18 mouse cellular contexts compared by ENCODE assay signal in genomic region chr6:83151721-83152120, GRCm38 (mm10). TPM values are rescaled to one million over a fixed set of nuclear protein-coding genes. Genes with fewer than 3 reads are reported as not detected.
DNase-seq lines count a peak whose midpoint lies in the region; ATAC-seq and TF ChIP-seq lines count a peak whose summit lies in the region.
"Had no signal": no experiment of that assay in that cellular context is flagged by ENCODE, and none has a peak within 500 bp of the region (broad histone marks: within the 10 kb centered on the region; RNA-seq: fewer than 3 reads in every experiment).

No protein-coding gene starts in this region.

- H3K4me2 ChIP-seq in heart, embryonic 11.5 days: no peak overlapping the region
- no peak overlapping the region for H3K4me2 ChIP-seq in midbrain, postnatal 0 days (ENCODE audit: low read depth, low read length, poor library complexity, severe bottlenecking)
- no peak overlapping the region for H3K4me2 ChIP-seq in limb, embryonic 13.5 days (replicated peaks)

- intact Hi-C loops in heart, postnatal 25 days (cut with DNase I): no loop called here

- TF ChIP-seq CTCF in midbrain, postnatal 0 days (IDR thresholded peaks at IDR 0.05): no peak

- H3K27me3 ChIP-seq in heart, embryonic 11.5 days (ENCODE audit: control insufficient read depth, insufficient read depth, low read length): peaks cover 3% of the 10 kb centered on the region; the same call in 1 of the 2 replicates
- H3K27me3 ChIP-seq in midbrain, embryonic 10.5 days (ENCODE audit: low read depth, poor library complexity, severe bottlenecking): peaks cover 16% of the 10 kb centered on the region
- no peaks in the 10 kb centered on the region for H3K27me3 ChIP-seq in midbrain, postnatal 0 days (ENCODE audit: insufficient read depth, low read length)
- H3K27me3 ChIP-seq in limb, embryonic 13.5 days: no peaks in the 10 kb centered on the region

- no peaks in the 10 kb centered on the region for H3K9me3 ChIP-seq in heart, embryonic 11.5 days (replicated peaks; ENCODE audit: control insufficient read depth, low read length)
- no peaks in the 10 kb centered on the region for H3K9me3 ChIP-seq in midbrain, embryonic 10.5 days (replicated peaks)
- H3K9me3 ChIP-seq in midbrain, postnatal 0 days (ENCODE audit: low read length): no peaks in the 10 kb centered on the region
- no peaks in the 10 kb centered on the region for H3K9me3 ChIP-seq in limb, embryonic 13.5 days

- no peak overlapping the region for H3K27ac ChIP-seq in heart, embryonic 11.5 days (ENCODE audit: low read depth, low read length)
- peak overlapping the region; percentile 52; the same call in 1 of the 2 replicates for H3K27ac ChIP-seq in midbrain, embryonic 10.5 days (replicated peaks)
- no peak overlapping the region for H3K27ac ChIP-seq in midbrain, postnatal 0 days (ENCODE audit: low read depth, low read length)
- H3K27ac ChIP-seq in limb, embryonic 13.5 days: no peak overlapping the region
- H3K27ac ChIP-seq: hindbrain, postnatal 0 days; stomach, postnatal 0 days had no signal

- DNase-seq in heart, postnatal 25 days (ENCODE audit: low spot score): no peak
- no peak for DNase-seq in midbrain, embryonic 10.5 days (ENCODE audit: low spot score)
- no peak for DNase-seq in midbrain, postnatal 0 days (ENCODE audit: low spot score)
- DNase-seq in retina, embryonic 14.5 days (ENCODE audit: low spot score): peak; percentile 33
- no peak for DNase-seq in gastrocnemius, postnatal 4 days (ENCODE audit: low spot score in 2 of 2)
- DNase-seq: adrenal gland, postnatal 36 days; cerebellum, adult 8-10 months; kidney, adult 18-20 months; kidney, postnatal 25 days; layer of hippocampus, adult 9-11 months; liver; liver, postnatal 0 days; lung, postnatal 36 days; thymus, postnatal 14 days had no signal

- peaks cover 12% of the 10 kb centered on the region for H3K4me1 ChIP-seq in heart, embryonic 11.5 days (ENCODE audit: control insufficient read depth, insufficient read depth, low read length)
- H3K4me1 ChIP-seq in midbrain, embryonic 10.5 days: peaks cover 55% of the 10 kb centered on the region
- H3K4me1 ChIP-seq in midbrain, postnatal 0 days (ENCODE audit: insufficient read depth, low read length): peaks cover 9% of the 10 kb centered on the region; the same call in 1 of the 2 replicates
- H3K4me1 ChIP-seq in limb, embryonic 13.5 days: peaks cover 11% of the 10 kb centered on the region

- WGBS in heart, embryonic 11.5 days (ENCODE audit: insufficient replicate concordance): 14% methylated on average over 8 of the region's 8 CpGs
- WGBS in midbrain, embryonic 10.5 days: 26% methylated on average over 8 of the region's 8 CpGs
- WGBS in midbrain, postnatal 0 days: 26% methylated on average over 8 of the region's 8 CpGs
- 36% methylated on average over 8 of the region's 8 CpGs for WGBS in limb, embryonic 13.5 days

- H3K4me3 ChIP-seq in heart, embryonic 11.5 days (ENCODE audit: low read depth, low read length): no peak overlapping the region
- no peak overlapping the region for H3K4me3 ChIP-seq in midbrain, embryonic 10.5 days
- no peak overlapping the region for H3K4me3 ChIP-seq in midbrain, postnatal 0 days (ENCODE audit: low read depth, low read length)
- H3K4me3 ChIP-seq in limb, embryonic 13.5 days: no peak overlapping the region

- H3K36me3 ChIP-seq in heart, embryonic 11.5 days (ENCODE audit: control insufficient read depth, insufficient read depth, low read length): peaks cover 8% of the 10 kb centered on the region; the same call in 1 of the 2 replicates
- H3K36me3 ChIP-seq in midbrain, embryonic 10.5 days: peaks cover 74% of the 10 kb centered on the region
- H3K36me3 ChIP-seq in midbrain, postnatal 0 days (ENCODE audit: insufficient read depth, low read length): 0 out of 2 replicates have a peak, but pooled peaks cover 14% of the 10 kb centered on the region
- H3K36me3 ChIP-seq in limb, embryonic 13.5 days: peaks cover 68% of the 10 kb centered on the region

- H3K9ac ChIP-seq in heart, embryonic 11.5 days (ENCODE audit: low read depth, low read length): peak overlapping the region; percentile 23
- H3K9ac ChIP-seq in midbrain, postnatal 0 days (replicated peaks; ENCODE audit: low read length, poor library complexity, severe bottlenecking): no peak overlapping the region; the same call in 1 of the 2 replicates
- 0 out of 2 replicates have a peak overlapping the region, but pooled peaks have one; percentile 13 for H3K9ac ChIP-seq in limb, embryonic 13.5 days
- H3K9ac ChIP-seq: liver, postnatal 0 days had no signal

- no peak for ATAC-seq in heart, embryonic 11.5 days (replicated peaks; ENCODE audit: insufficient number of reproducible peaks, low FRiP score, low TSS enrichment)
- no peak for ATAC-seq in midbrain, postnatal 0 days (ENCODE audit: low FRiP score)
- ATAC-seq in limb, embryonic 13.5 days (ENCODE audit: low FRiP score, low read depth): no peak
- ATAC-seq: hindbrain, postnatal 0 days; liver, postnatal 0 days had no signal

RNA-seq across cellular contexts. Expression of gene Wdr54, which starts 4.5 kb away (rescaled TPM):
- 4.5 and 6.9 TPM in 2 replicates for polyA plus RNA-seq in heart, embryonic 11.5 days (2014; fragmentation: Nextera tagmentation; extraction: Ambion mirVana)
- 1 to 10 TPM; 1.0 to 2.3 TPM for total RNA-seq in heart, postnatal 25 days (2021)
- polyA plus RNA-seq in midbrain, embryonic 10.5 days (2016; fragmentation: Nextera tagmentation; extraction: Ambion mirVana): 13.0 and 14.6 TPM in 2 replicates
- 12.7 and 15.9 TPM in 2 replicates for total RNA-seq in midbrain, postnatal 0 days (2014; rRNA removed)
- 21.5 and 27.5 TPM in 2 replicates for polyA plus RNA-seq in midbrain, postnatal 0 days (2015; fragmentation: Nextera tagmentation; extraction: Ambion mirVana)
- 6.9 and 7.4 TPM in 2 replicates for polyA plus RNA-seq in limb, embryonic 13.5 days (2015; fragmentation: Nextera tagmentation; extraction: Ambion mirVana)
- total RNA-seq in gastrocnemius, postnatal 4 days (2021): 1 to 10 TPM; 1.9 to 2.5 TPM

RNA-seq across cellular contexts. Expression of gene 1700003E16Rik, which starts 4.5 kb away (rescaled TPM):
- polyA plus RNA-seq in heart, embryonic 11.5 days (2014; fragmentation: Nextera tagmentation; extraction: Ambion mirVana): 0.14 and 0.27 TPM in 2 replicates
- under 1 TPM in 1 of 2 experiments, not detected in 1; 0.17 TPM for total RNA-seq in heart, postnatal 25 days (2021)
- polyA plus RNA-seq in midbrain, embryonic 10.5 days (2016; fragmentation: Nextera tagmentation; extraction: Ambion mirVana): 1.9 and 2.0 TPM in 2 replicates
- total RNA-seq in midbrain, postnatal 0 days (2014; rRNA removed): 15.6 and 20.5 TPM in 2 replicates
- 18.0 and 18.2 TPM in 2 replicates for polyA plus RNA-seq in midbrain, postnatal 0 days (2015; fragmentation: Nextera tagmentation; extraction: Ambion mirVana)
- 3.7 and 3.8 TPM in 2 replicates for polyA plus RNA-seq in limb, embryonic 13.5 days (2015; fragmentation: Nextera tagmentation; extraction: Ambion mirVana)
- total RNA-seq in gastrocnemius, postnatal 4 days (2021): not detected

RNA-seq across cellular contexts. Expression of gene Dctn1, which starts 14.0 kb away (rescaled TPM):
- polyA plus RNA-seq in heart, embryonic 11.5 days (2014; fragmentation: Nextera tagmentation; extraction: Ambion mirVana): 49.7 and 61.1 TPM in 2 replicates
- total RNA-seq in heart, postnatal 25 days (2021): 100 to 1,000 TPM; 134 to 136 TPM
- 105 and 128 TPM in 2 replicates for polyA plus RNA-seq in midbrain, embryonic 10.5 days (2016; fragmentation: Nextera tagmentation; extraction: Ambion mirVana)
- 126 and 129 TPM in 2 replicates for total RNA-seq in midbrain, postnatal 0 days (2014; rRNA removed)
- 166 TPM in 2 replicates for polyA plus RNA-seq in midbrain, postnatal 0 days (2015; fragmentation: Nextera tagmentation; extraction: Ambion mirVana)
- 88.9 and 90.3 TPM in 2 replicates for polyA plus RNA-seq in limb, embryonic 13.5 days (2015; fragmentation: Nextera tagmentation; extraction: Ambion mirVana)
- 100 to 1,000 TPM; 140 to 149 TPM for total RNA-seq in gastrocnemius, postnatal 4 days (2021)

RNA-seq across cellular contexts. Expression of gene Rtkn, which starts 16.5 kb away (rescaled TPM):
- polyA plus RNA-seq in heart, embryonic 11.5 days (2014; fragmentation: Nextera tagmentation; extraction: Ambion mirVana): 10.8 and 12.4 TPM in 2 replicates
- 1 to 10 TPM; 2.8 to 5.4 TPM for total RNA-seq in heart, postnatal 25 days (2021)
- 35.3 and 39.7 TPM in 2 replicates for polyA plus RNA-seq in midbrain, embryonic 10.5 days (2016; fragmentation: Nextera tagmentation; extraction: Ambion mirVana)
- 24.3 and 30.9 TPM in 2 replicates for total RNA-seq in midbrain, postnatal 0 days (2014; rRNA removed)
- polyA plus RNA-seq in midbrain, postnatal 0 days (2015; fragmentation: Nextera tagmentation; extraction: Ambion mirVana): 12.5 and 14.6 TPM in 2 replicates
- 64.7 and 74.1 TPM in 2 replicates for polyA plus RNA-seq in limb, embryonic 13.5 days (2015; fragmentation: Nextera tagmentation; extraction: Ambion mirVana)
- 10 to 100 TPM; 31.0 to 34.6 TPM for total RNA-seq in gastrocnemius, postnatal 4 days (2021)

RNA-seq across cellular contexts. Expression of gene Ino80b, which starts 26.5 kb away (rescaled TPM):
- polyA plus RNA-seq in heart, embryonic 11.5 days (2014; fragmentation: Nextera tagmentation; extraction: Ambion mirVana): 11.1 and 12.2 TPM in 2 replicates
- total RNA-seq in heart, postnatal 25 days (2021): 10 to 100 TPM in 1 of 2 experiments, 1 to 10 TPM in 1; 7.0 to 12.7 TPM
- polyA plus RNA-seq in midbrain, embryonic 10.5 days (2016; fragmentation: Nextera tagmentation; extraction: Ambion mirVana): 18.2 and 18.7 TPM in 2 replicates
- 29.4 and 40.9 TPM in 2 replicates for total RNA-seq in midbrain, postnatal 0 days (2014; rRNA removed)
- 14.6 and 16.2 TPM in 2 replicates for polyA plus RNA-seq in midbrain, postnatal 0 days (2015; fragmentation: Nextera tagmentation; extraction: Ambion mirVana)
- polyA plus RNA-seq in limb, embryonic 13.5 days (2015; fragmentation: Nextera tagmentation; extraction: Ambion mirVana): 12.4 and 12.8 TPM in 2 replicates
- total RNA-seq in gastrocnemius, postnatal 4 days (2021): 10 to 100 TPM; 18.6 to 20.6 TPM
